Mouse (Mus musculus): ENCODE data around the gene Nudcd3. TPM values are rescaled to one million over a fixed set of nuclear protein-coding genes. Genes with fewer than 3 reads are reported as not detected.

Nudcd3 gene
- total and polyA plus RNA-seq, 3 experiments = 30.7 to 82.2 (median 35.6) TPM

DNA sequence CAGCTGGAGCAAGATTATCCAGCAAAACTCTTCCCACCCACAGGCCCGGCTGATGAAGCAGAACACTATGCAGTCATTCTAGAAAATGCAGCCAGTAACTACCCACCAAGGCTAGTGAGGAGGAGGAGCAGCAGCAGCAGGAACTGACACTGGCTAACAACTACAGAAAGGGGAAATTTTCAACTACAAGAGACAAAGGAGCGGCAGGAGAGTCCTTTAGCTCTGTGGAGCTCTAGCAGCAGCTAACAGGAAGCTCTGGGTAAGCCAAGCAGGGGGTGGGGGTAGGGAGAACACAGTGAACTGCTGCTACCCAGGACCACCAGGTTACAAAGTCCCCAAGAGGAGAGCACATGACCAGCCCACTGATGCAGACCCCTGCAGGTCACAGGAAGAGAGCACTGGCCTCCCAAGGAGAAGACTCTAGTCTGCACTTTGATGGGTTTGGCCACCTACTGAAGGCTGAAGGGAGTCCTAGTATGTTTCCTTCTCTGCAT lies 21.5 kb downstream of the Nudcd3 start (continued):
- TF ChIP-seq MYC (IDR thresholded peaks at IDR 0.05; ENCODE audit: low read depth, low read length) (no peak), JUND (conservative IDR thresholded peaks at IDR 0.05; ENCODE audit: low read depth, low read length) (no peak), SMC3 (IDR thresholded peaks at IDR 0.05; ENCODE audit: low read depth, low read length) (no peak), USF2 (conservative IDR thresholded peaks at IDR 0.05; ENCODE audit: low read depth, low read length) (no peak), HCFC1 (IDR thresholded peaks at IDR 0.05; ENCODE audit: low read depth, low read length) (no peak)

- Histone ChIP-seq H3K4me3 (replicated peaks in 1 of 3; ENCODE audit: low read depth in 2 of 3, low read length in 2 of 3, poor library complexity in 1 of 3) (peak overlapping the region in 1 of 3 experiments; percentile 4), H3K9ac (ENCODE audit: insufficient read depth, low read depth) (no peak overlapping the region), H3K79me2 (replicated peaks; ENCODE audit: control insufficient read depth, extremely low read depth, insufficient read depth, poor library complexity, severe bottlenecking) (peaks cover 57% of the 10 kb centered on the region), H3K9me3 (replicated peaks; ENCODE audit: low read length) (no peaks in the 10 kb centered on the region), H3K4me1 (ENCODE audit: control insufficient read depth in 1 of 2, insufficient read depth in 2 of 2) (peaks cover 35 to 79% of the 10 kb centered on the region in 2 experiments), H3K27me3 (replicated peaks) (no peaks in the 10 kb centered on the region), H3K4me2 (ENCODE audit: insufficient read depth, low read depth, poor library complexity, severe bottlenecking) (peak overlapping the region; percentile 95), H3K27ac (ENCODE audit: insufficient read depth, low read depth) (peak overlapping the region; percentile 48), H3K36me3 (replicated peaks in 1 of 2; ENCODE audit: control insufficient read depth in 1 of 2, insufficient read depth in 1 of 2, low read length in 1 of 2) (peaks cover 0 to 24% of the 10 kb centered on the region in 2 experiments)
- peak; percentile 83 for DNase-seq (ENCODE audit: extremely low read depth)
- dilution Hi-C loops (cut with MboI; ENCODE audit: extremely low pct_ligation_motif_present, extremely low pct_unique_long_range_greater_than_20kb, low sequenced_read_pairs) = no loop called here
- in situ Hi-C loops (cut with MboI; ENCODE audit: low pct_ligation_motif_present, low pct_unique_long_range_greater_than_20kb, low sequenced_read_pairs) = no loop called here
- TF ChIP-seq ZNF384 (IDR thresholded peaks at IDR 0.05; ENCODE audit: low read depth, low read length) (no peak), IRF4 (IDR thresholded peaks at IDR 0.05; ENCODE audit: low read depth, low read length) (peak; percentile 87), GABPA (IDR thresholded peaks at IDR 0.05; ENCODE audit: insufficient replicate concordance, low read depth, low read length) (no peak), ZKSCAN1 (IDR thresholded peaks at IDR 0.05; ENCODE audit: borderline replicate concordance, low read depth, low read length) (no peak), ZC3H11A (IDR thresholded peaks at IDR 0.05; ENCODE audit: low read depth, low read length) (no peak), NRF1 (IDR thresholded peaks at IDR 0.05; ENCODE audit: low read depth, low read length) (no peak), MYC (IDR thresholded peaks at IDR 0.05; ENCODE audit: low read depth, low read length) (peak; percentile 7; the same call in 1 of the 2 replicates), ZMIZ1 (IDR thresholded peaks at IDR 0.05; ENCODE audit: low read depth, low read length) (no peak), TCF12 (IDR thresholded peaks at IDR 0.05; ENCODE audit: low read depth, low read length) (peak; percentile 72), MAX (IDR thresholded peaks at IDR 0.05; ENCODE audit: low read length) (peak; percentile 53), USF2 (conservative IDR thresholded peaks at IDR 0.05; ENCODE audit: low read depth, low read length) (no peak), CHD1 (IDR thresholded peaks at IDR 0.05; ENCODE audit: low read depth, low read length) (peak; percentile 80), KAT2A (IDR thresholded peaks at IDR 0.05; ENCODE audit: insufficient replicate concordance, low read length) (no peak), POLR2A (IDR thresholded peaks at IDR 0.05; ENCODE audit: low read depth, low read length) (no peak), JUN (IDR thresholded peaks at IDR 0.05; ENCODE audit: insufficient read depth, low read depth, low read length) (peak; percentile 41; the same call in 1 of the 2 replicates), MAFK (IDR thresholded peaks at IDR 0.05; ENCODE audit: insufficient replicate concordance, low read length) (no peak), USF1 (IDR thresholded peaks at IDR 0.05; ENCODE audit: low read depth, low read length) (no peak), MAZ (IDR thresholded peaks at IDR 0.05; ENCODE audit: low read depth, low read length) (peak; percentile 54), EP300 (IDR thresholded peaks at IDR 0.05; ENCODE audit: low read length) (peak; percentile 91), MXI1 (IDR thresholded peaks at IDR 0.05; ENCODE audit: low read depth, low read length) (peak; percentile 64; the same call in 1 of the 2 replicates), JUND (conservative IDR thresholded peaks at IDR 0.05; ENCODE audit: low read depth, low read length) (0 out of 2 replicates have a peak, but pooled peaks have one; percentile 26), TBP (conservative IDR thresholded peaks at IDR 0.05; ENCODE audit: low read depth, low read length) (no peak), ELF1 (IDR thresholded peaks at IDR 0.05; ENCODE audit: low read depth, low read length) (no peak), CTCF (conservative IDR thresholded peaks at IDR 0.05 in 1 of 2, IDR thresholded peaks at IDR 0.05 in 1 of 2; ENCODE audit: low read depth in 2 of 2, low read length in 2 of 2) (no peak), SMC3 (IDR thresholded peaks at IDR 0.05; ENCODE audit: low read depth, low read length) (no peak), RAD21 (IDR thresholded peaks at IDR 0.05; ENCODE audit: low read depth, low read length) (no peak), UBTF (IDR thresholded peaks at IDR 0.05; ENCODE audit: low read depth, low read length) (no peak), POLR2AphosphoS2 (IDR thresholded peaks at IDR 0.05; ENCODE audit: low read depth, low read length) (no peak), MEF2A (IDR thresholded peaks at IDR 0.05; ENCODE audit: borderline replicate concordance, low read depth, low read length) (no peak), ETS1 (conservative IDR thresholded peaks at IDR 0.05; ENCODE audit: low read depth, low read length) (peak; percentile 76), E2F4 (IDR thresholded peaks at IDR 0.05; ENCODE audit: insufficient replicate concordance, low read depth, low read length) (no peak), RCOR1 (conservative IDR thresholded peaks at IDR 0.05; ENCODE audit: low read depth, low read length) (no peak), CHD2 (IDR thresholded peaks at IDR 0.05; ENCODE audit: low read length) (no peak), SIN3A (IDR thresholded peaks at IDR 0.05; ENCODE audit: low read length) (peak; percentile 70; the same call in 1 of the 2 replicates), HCFC1 (IDR thresholded peaks at IDR 0.05; ENCODE audit: low read depth, low read length) (no peak), PAX5 (IDR thresholded peaks at IDR 0.05; ENCODE audit: low read length) (no peak)
These were observed 22.3 kb downstream of the Nudcd3 start for GRCm38 (mm10) chr11:6177781-6178420.
